Mouse (Mus musculus): ENCODE measurements around the gene Dazap1.

Gene Dazap1

DNA sequence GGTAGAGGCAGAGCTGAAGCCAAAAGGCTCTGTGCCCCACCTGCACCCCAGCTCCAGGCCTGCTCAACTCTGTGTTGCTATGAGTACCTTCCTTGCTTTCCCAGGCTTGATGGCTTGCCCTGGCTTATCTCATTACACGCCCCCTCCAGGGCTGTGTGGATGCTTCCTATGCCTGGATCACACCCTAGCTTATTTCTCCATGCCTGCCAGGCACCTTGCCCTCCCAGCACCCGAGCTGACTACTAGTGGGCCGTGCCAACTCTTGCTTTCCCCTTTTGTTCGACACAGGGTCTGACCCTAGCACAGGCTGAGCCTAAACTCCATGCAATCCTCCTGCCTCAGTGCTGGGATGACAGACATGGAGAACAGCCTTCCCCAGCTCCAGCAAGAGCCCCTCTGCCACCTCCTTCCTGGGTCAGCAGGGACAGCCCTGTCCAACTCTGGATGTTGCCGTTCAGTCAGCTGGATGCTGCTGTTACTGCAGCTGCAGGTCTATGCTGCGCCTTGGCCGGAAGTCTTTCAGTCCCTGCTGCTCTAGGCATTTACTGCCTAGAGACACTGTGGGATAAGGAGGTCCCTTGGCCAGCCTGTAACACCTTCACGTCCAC lies 36.3 kb downstream of the Dazap1 start:
- no peak for DNase-seq (ENCODE audit: low read depth, low spot score)

- no peak for DNase-seq (ENCODE audit: low read depth, low spot score)
Observed at GRCm38 (mm10) chr10:80298571-80299281, 37.4 kb downstream of the Dazap1 start.

GRCm38 (mm10) chr10:80299301-80299700 lies 38.0 kb downstream of the Dazap1 start:
- no peak for DNase-seq (ENCODE audit: low read depth, low spot score)

- no peak for DNase-seq (ENCODE audit: low read depth, low spot score)
Observed at GRCm38 (mm10) chr10:80299824-80300223, 38.5 kb downstream of the Dazap1 start.

- no peak for DNase-seq (ENCODE audit: low read depth, low spot score)
Observed at GRCm38 (mm10) chr10:80300672-80301181, 39.4 kb downstream of the Dazap1 start.

DNA sequence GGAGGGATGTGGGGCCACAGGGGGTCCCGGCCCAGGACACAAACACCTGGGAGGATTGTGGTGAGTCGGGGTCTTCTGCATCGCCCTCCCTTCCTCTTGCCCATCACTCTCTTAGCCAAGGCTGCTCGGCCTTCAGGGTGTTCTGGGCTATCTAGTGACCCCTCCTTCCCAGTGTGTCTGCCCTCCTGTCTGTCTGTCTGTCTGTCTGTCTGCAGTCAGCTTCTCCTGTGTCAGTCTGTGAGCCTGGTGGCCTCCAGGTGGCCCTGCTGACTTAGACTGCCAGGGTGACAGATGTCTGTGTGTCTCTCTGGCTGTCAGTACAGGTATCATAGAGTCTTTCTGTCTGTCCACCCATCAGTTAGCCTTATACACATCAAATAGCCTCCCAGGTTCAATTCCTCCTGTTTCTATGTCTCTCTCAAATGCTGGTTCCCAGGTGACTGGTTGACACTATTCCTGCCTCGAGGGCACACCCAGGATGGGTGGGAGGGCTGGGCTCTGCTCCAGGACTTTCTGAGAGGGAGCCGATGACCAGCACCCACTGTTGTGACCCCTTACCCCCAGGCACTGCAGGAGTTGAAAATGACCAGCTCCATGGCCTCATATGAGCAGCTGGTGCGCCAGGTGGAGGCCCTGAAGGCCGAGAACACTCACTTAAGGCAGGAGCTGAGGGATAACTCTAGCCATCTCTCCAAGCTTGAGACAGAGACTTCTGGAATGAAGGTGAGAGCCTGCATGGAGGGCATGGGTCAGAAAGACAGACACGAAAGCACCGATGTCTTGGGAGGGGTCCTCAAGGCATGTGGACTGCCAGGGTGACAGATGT lies 40.2 kb downstream of the Dazap1 start:
- DNase-seq (ENCODE audit: low read depth, low spot score): no peak

- DNase-seq (ENCODE audit: low read depth, low spot score): no peak
Observed at GRCm38 (mm10) chr10:80302082-80302355, 40.7 kb downstream of the Dazap1 start.

DNA sequence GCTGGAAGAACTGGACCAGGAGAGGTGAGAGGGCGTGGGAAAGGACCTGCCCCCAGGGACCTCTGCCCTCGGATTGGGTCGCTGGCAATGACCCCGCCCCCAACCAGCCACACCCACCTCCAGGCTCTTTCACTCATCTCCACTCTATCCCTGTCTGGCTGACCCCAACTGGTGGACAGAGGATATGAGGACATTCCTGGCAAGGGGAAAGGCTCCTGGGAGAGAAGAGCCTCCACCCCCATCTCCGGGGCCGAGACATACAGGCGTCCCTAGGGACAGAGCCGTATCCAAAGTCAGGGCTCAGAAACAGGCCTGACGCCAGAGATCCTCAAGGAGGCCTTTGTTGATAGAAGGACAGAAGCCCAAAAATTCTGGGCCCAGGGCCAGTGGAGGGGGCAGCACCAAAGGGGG lies 41.2 kb downstream of the Dazap1 start:
- no peak for DNase-seq (ENCODE audit: low read depth, low spot score)

GRCm38 (mm10) chr10:80304458-80304857 lies 43.2 kb downstream of the Dazap1 start:
- DNase-seq (ENCODE audit: low read depth, low spot score): no peak

DNA sequence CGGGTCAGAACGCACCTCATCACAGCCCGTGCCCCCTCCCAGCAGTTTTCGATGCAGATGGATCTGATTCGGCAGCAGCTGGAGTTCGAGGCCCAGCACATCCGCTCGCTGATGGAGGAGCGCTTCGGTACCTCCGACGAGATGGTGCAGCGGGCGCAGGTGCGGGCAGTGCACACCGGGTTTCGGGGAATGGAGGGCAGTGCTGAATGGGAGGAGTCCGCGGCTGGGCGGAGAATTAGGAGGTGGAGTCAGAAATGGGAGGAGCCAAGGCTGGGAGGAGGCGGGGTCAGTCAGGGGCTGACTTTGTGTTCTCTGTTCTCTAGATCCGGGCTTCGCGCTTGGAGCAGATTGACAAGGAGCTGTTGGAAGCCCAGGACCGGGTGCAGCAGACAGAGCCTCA lies 43.6 kb downstream of the Dazap1 start:
- DNase-seq (ENCODE audit: low read depth, low spot score): peak; percentile 64

GRCm38 (mm10) chr10:80311560-80311959 lies 50.3 kb downstream of the Dazap1 start:
- DNase-seq (ENCODE audit: low read depth, low spot score): no peak

GRCm38 (mm10) chr10:80312586-80313504 lies 51.6 kb downstream of the Dazap1 start:
- DNase-seq (ENCODE audit: low read depth, low spot score): no peak

GRCm38 (mm10) chr10:80313627-80314201 lies 52.4 kb downstream of the Dazap1 start:
- no peak for DNase-seq (ENCODE audit: low read depth, low spot score)

DNA sequence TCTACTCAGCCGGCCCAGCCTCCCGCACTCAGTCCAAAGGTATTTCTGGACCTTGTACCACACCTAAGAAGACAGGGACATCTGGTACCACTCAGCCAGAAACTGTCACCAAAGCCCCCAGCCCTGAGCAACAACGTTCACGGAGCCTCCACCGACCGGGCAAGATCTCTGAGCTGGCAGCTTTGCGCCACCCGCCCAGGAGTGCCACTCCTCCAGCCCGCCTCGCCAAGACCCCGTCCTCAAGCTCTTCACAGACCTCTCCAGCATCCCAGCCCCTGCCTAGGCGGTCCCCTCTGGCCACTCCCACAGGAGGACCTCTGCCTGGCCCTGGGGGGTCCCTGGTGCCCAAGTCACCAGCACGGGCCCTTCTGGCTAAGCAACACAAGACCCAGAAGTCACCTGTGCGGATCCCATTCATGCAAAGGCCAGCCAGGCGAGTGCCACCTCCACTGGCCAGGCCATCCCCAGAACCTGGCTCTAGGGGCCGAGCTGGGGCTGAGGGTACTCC lies 53.3 kb downstream of the Dazap1 start:
- DNase-seq (ENCODE audit: low read depth, low spot score): no peak

GRCm38 (mm10) chr10:80315315-80315714 lies 54.0 kb downstream of the Dazap1 start:
- DNase-seq (ENCODE audit: low read depth, low spot score): no peak

DNA sequence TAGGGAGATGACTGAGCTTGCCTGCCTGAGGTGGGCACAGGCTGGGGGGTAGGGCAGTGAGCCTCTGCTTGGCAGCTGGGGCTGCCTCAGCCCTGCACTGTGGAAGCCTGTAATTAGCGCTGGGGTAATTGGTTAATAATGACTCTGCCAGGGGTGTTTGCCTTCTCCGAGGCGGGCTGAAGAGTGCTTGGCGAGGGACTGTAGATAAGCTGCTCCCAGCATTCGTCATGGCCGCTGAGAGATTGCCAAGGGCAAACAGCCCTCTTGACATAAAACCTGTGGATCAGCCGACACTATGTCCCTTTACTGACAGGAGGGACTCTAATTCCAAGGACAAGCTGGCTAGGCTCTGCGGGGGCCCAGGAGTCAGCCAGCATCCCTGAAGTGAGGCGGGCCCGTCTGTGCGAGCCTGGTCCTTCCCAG lies 55.1 kb downstream of the Dazap1 start:
- DNase-seq (ENCODE audit: low read depth, low spot score): no peak

DNA sequence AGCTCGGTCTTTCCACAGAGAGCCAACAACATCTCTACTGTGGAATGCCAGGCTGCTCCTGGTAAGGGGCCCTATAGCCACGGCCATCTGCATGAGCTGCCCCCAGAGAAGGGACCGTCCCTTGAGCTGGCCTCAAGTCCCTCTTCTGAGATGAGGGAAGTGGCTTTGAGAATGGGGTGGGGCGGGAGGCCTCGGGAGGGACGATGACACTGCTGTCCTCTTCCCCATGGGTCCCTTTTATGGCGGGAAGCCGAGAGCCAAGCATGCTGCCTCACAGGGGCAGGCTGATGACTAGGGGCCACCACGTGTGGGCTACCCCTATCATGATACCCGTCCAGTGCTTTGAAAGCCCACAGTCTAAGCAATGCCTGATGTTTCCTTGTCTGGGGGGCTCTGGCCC lies 55.7 kb downstream of the Dazap1 start:
- DNase-seq (ENCODE audit: low read depth, low spot score): no peak

GRCm38 (mm10) chr10:80320340-80320760 lies 59.1 kb downstream of the Dazap1 start, which contains the start of gene 2310011J03Rik:
2310011J03Rik (minus strand) TSS chr10:80320537.
- DNase-seq (ENCODE audit: low read depth, low spot score): peak; percentile 94

DNA sequence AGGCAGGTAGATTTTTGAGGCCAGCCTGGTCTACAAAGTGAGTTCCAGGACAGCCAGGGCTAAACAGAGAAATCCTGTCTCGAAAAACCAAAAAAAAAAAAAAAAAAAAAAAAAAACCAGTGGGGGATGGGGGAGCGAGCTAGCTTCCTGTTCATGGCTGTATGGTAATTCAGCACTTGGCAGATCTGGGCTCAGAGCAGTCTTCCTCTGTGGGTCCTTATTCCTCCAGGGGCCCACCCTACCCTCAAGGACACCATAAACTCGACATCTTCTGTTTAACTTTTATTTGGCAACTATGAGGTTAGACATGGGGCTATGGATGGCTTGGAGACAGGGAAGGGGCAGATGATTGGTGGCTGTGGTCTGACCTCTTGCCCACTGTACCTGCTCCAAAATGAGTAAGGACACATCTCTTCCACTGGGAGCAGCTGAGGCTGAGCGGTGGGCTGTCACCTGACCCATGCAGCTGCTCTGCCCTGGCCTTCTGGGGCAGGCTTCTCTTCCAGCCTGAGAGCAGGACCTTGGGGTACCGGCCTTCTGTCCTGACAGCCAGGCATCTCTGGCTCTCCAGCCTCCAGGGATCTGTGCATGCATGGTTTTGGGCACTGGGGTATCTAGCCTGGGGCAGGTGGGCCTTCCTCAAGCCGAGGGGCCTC lies 59.9 kb downstream of the Dazap1 start:
- DNase-seq (ENCODE audit: low read depth, low spot score): peak; percentile 63
